Mouse (Mus musculus) G1E (cell line): ENCODE data around the gene Klc2.

ENCODE experiments used
- CTCF ChIP-seq: IDR thresholded peaks from 2 replicates; pipeline ENCODE4 v1.5.1; 2012; ENCODE audit warnings: low read depth, low read length, inconsistent platforms, mixed read lengths
- GATA1 ChIP-seq: IDR thresholded peaks from 2 replicates; pipeline ENCODE4 v1.6.1; 2012; ENCODE audit warnings: borderline replicate concordance, low read length, inconsistent platforms, mixed read lengths
- TAL1 ChIP-seq: conservative IDR thresholded peaks from 2 replicates; pipeline ENCODE4 v1.6.1; 2012; ENCODE audit warnings: low read depth, low read length, inconsistent platforms, mixed read lengths

GRCm38 (mm10) chr19:5093481-5094242, 24.7 kb downstream of the Klc2 start:
- TF ChIP-seq CTCF (no peak), GATA1 (no peak), TAL1 (no peak)
